Mouse (Mus musculus): ENCODE results near the gene Fam217a. TPM values are rescaled to one million over a fixed set of nuclear protein-coding genes. Genes with fewer than 3 reads are reported as not detected.

Gene Fam217a
- polyA plus RNA-seq, 1 experiment from 2014 or later = 1.0 TPM

Other genes with a start within 250 kb of the Fam217a start
- not detected in 2 replicates for gene Fam50b, start 189.5 kb downstream of the Fam217a start, polyA plus RNA-seq (2014; fragmentation: Nextera tagmentation; extraction: Ambion mirVana)
- 87.8 and 89.3 TPM in 2 replicates for gene Prpf4b, start 49.0 kb downstream of the Fam217a start, polyA plus RNA-seq (2014; fragmentation: Nextera tagmentation; extraction: Ambion mirVana)
- not detected in 2 replicates for gene 4933417A18Rik, start 99 bp upstream of the Fam217a start, polyA plus RNA-seq (2014; fragmentation: Nextera tagmentation; extraction: Ambion mirVana)
- gene Eci3, start 39.5 kb upstream of the Fam217a start, polyA plus RNA-seq (2014; fragmentation: Nextera tagmentation; extraction: Ambion mirVana) = 1.2 and 1.6 TPM in 2 replicates
- 135 and 148 TPM in 2 replicates for gene Eci2, start 102.8 kb upstream of the Fam217a start, polyA plus RNA-seq (2014; fragmentation: Nextera tagmentation; extraction: Ambion mirVana)